Comparison of ENCODE assay signal across 9 mouse cellular contexts in the genomic region with DNA sequence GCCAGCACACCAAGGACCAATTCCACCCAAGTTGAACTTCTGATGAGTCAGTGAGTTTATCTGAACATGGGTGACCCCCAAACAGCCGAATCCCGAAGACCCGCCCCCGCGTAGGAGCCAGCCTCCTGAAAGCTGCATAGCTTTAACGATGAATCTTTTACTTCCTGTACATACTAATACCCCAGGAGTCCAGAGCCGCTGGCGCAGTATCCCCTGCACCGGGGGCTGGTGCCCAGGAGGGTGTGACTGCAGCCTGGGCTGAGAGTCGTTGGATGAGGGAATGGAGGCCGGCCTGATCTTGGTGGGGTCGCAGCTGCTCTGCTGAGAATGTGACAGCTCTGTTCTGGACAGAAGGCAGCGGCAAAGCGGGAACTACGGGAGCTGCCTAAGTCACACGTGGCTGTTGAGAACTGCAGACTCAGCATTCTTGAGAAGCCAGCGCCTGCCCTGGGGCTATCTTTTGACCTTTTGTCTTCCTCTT. TPM values are rescaled to one million over a fixed set of nuclear protein-coding genes. Genes with fewer than 3 reads are reported as not detected.
DNase-seq lines count a peak whose midpoint lies in the region; ATAC-seq and TF ChIP-seq lines count a peak whose summit lies in the region.
"Had no signal": no experiment of that assay in that cellular context is flagged by ENCODE, and none has a peak within 500 bp of the region (broad histone marks: within the 10 kb centered on the region; RNA-seq: fewer than 3 reads in every experiment).

No protein-coding gene starts in this region.

- intact Hi-C loops in heart, postnatal 25 days (cut with DNase I) = loop anchor here (10.0 kb wide), 1 partner anchor 673 kb away; the partner anchor contains the start of gene Asic1

- 0 out of 2 replicates have a peak overlapping the region, but pooled peaks have one; percentile 69 for H3K27ac ChIP-seq in heart, postnatal 0 days (ENCODE audit: low read depth)
- H3K27ac ChIP-seq in limb, embryonic 14.5 days (replicated peaks; ENCODE audit: low read depth, low read length) = peak overlapping the region; percentile 72
- H3K27ac ChIP-seq in small intestine, adult 2 months (ENCODE audit: insufficient read depth, low read depth, low read length) = no peak overlapping the region

- H3K9me3 ChIP-seq in heart, postnatal 0 days (replicated peaks; ENCODE audit: control insufficient read depth, low read length) = peaks cover 4% of the 10 kb centered on the region; the same call in 1 of the 2 replicates
- no peaks in the 10 kb centered on the region for H3K9me3 ChIP-seq in limb, embryonic 14.5 days (ENCODE audit: control insufficient read depth, low read length)

- H3K4me2 ChIP-seq in heart, postnatal 0 days (ENCODE audit: low read depth, low read length) = peak overlapping the region; percentile 59
- peak overlapping the region; percentile 47 for H3K4me2 ChIP-seq in limb, embryonic 14.5 days (replicated peaks; ENCODE audit: low read depth, low read length, severe bottlenecking)

- no peaks in the 10 kb centered on the region for H3K27me3 ChIP-seq in heart, postnatal 0 days (ENCODE audit: control insufficient read depth, insufficient read depth, low read length)
- H3K27me3 ChIP-seq in limb, embryonic 14.5 days (ENCODE audit: control insufficient read depth, insufficient read depth, low read length) = no peaks in the 10 kb centered on the region
- no peaks in the 10 kb centered on the region for H3K27me3 ChIP-seq in small intestine, adult 2 months (ENCODE audit: control insufficient read depth, insufficient read depth, low read length)

- TF ChIP-seq POLR2A in limb, embryonic 14.5 days (IDR thresholded peaks at IDR 0.05; ENCODE audit: borderline replicate concordance, extremely low read depth, insufficient read depth, insufficient read length) = no peak
- TF ChIP-seq POLR2A in small intestine, adult 2 months (IDR thresholded peaks at IDR 0.05; ENCODE audit: low read depth, low read length) = no peak

- H3K4me1 ChIP-seq in heart, postnatal 0 days (ENCODE audit: control insufficient read depth, insufficient read depth) = peaks cover 26% of the 10 kb centered on the region
- peaks cover 10% of the 10 kb centered on the region for H3K4me1 ChIP-seq in limb, embryonic 14.5 days (ENCODE audit: control insufficient read depth, insufficient read depth, low read length)
- H3K4me1 ChIP-seq in small intestine, adult 2 months (ENCODE audit: control insufficient read depth, insufficient read depth, insufficient read length, low read length) = peaks cover 11% of the 10 kb centered on the region; the same call in 1 of the 2 replicates

- TF ChIP-seq EP300 in heart, postnatal 0 days (IDR thresholded peaks at IDR 0.05; ENCODE audit: low read depth) = no peak

- peak; percentile 93 for DNase-seq in heart, adult 11 months
- DNase-seq in heart, postnatal 25 days (ENCODE audit: low spot score) = no peak
- DNase-seq in embryo, embryonic 10.5 days (ENCODE audit: low spot score) = peak; percentile 71
- peak; percentile 33 for DNase-seq in heart, postnatal 0 days (ENCODE audit: low spot score)
- peak; percentile 61 for DNase-seq in limb, embryonic 14.5 days (ENCODE audit: low spot score)
- no peak for DNase-seq in spleen, postnatal 4 days (ENCODE audit: low spot score in 2 of 2)

- WGBS in heart, postnatal 0 days = 7% methylated on average over 17 of the region's 17 CpGs
- 17% methylated on average over 17 of the region's 17 CpGs for WGBS in limb, embryonic 14.5 days
- WGBS in small intestine, adult 2 months = 15% methylated on average over 17 of the region's 17 CpGs

- ATAC-seq in heart, postnatal 0 days (ENCODE audit: insufficient read depth, low read depth) = no peak
- ATAC-seq in limb, embryonic 14.5 days (ENCODE audit: low FRiP score, low read depth) = peak; percentile 47; the same call in 1 of the 2 replicates
- ATAC-seq in inflammation-experienced regulatory T-cells, adult 6 months = no peak

- H3K36me3 ChIP-seq in heart, postnatal 0 days (replicated peaks; ENCODE audit: control insufficient read depth, insufficient read depth, low read length) = no peaks in the 10 kb centered on the region
- H3K36me3 ChIP-seq in limb, embryonic 14.5 days (ENCODE audit: control insufficient read depth, insufficient read depth, low read length) = no peaks in the 10 kb centered on the region
- no peaks in the 10 kb centered on the region for H3K36me3 ChIP-seq in small intestine, adult 2 months (ENCODE audit: control insufficient read depth, insufficient read depth, low read length)

- peak overlapping the region; percentile 33 for H3K4me3 ChIP-seq in heart, postnatal 0 days (ENCODE audit: low read depth, low read length)
- peak overlapping the region; percentile 22 for H3K4me3 ChIP-seq in limb, embryonic 14.5 days (replicated peaks; ENCODE audit: low read length)
- H3K4me3 ChIP-seq in small intestine, adult 2 months (ENCODE audit: low read depth, low read length) = peak overlapping the region; percentile 51

- peak overlapping the region; percentile 50 for H3K9ac ChIP-seq in heart, postnatal 0 days (replicated peaks; ENCODE audit: low read depth, low read length)
- peak overlapping the region; percentile 43; the same call in 1 of the 2 replicates for H3K9ac ChIP-seq in limb, embryonic 14.5 days (ENCODE audit: low read depth, low read length, severe bottlenecking)

- no peak for TF ChIP-seq CTCF in heart, postnatal 0 days (IDR thresholded peaks at IDR 0.05; ENCODE audit: low read depth)
- no peak for TF ChIP-seq CTCF in small intestine, adult 2 months (IDR thresholded peaks at IDR 0.05; ENCODE audit: extremely low read depth, insufficient read length, insufficient replicate concordance, low read depth, low read length)

RNA-seq across cellular contexts. Expression of gene Tuba1c, which starts 28.2 kb away (rescaled TPM):
- total RNA-seq in heart, postnatal 25 days (2021) = 10 to 100 TPM; 33.5 to 33.7 TPM
- total RNA-seq in heart, postnatal 0 days (2014; rRNA removed; ENCODE audit: low replicate concordance) = 309 and 399 TPM in 2 replicates
- polyA plus RNA-seq in heart, postnatal 0 days (2015; fragmentation: Nextera tagmentation; extraction: Ambion mirVana) = 73.8 and 97.1 TPM in 2 replicates
- 192 and 293 TPM in 2 replicates for polyA plus RNA-seq in limb, embryonic 14.5 days (2012; rRNA removed)
- 150 and 162 TPM in 2 replicates for polyA plus RNA-seq in limb, embryonic 14.5 days (2014; fragmentation: Nextera tagmentation; extraction: Ambion mirVana)
- 252 and 382 TPM in 2 replicates for polyA plus RNA-seq in small intestine, adult 2 months (2012; rRNA removed)
- polyA plus RNA-seq in inflammation-experienced regulatory T-cells, adult 6 months (2017; shearing (Covaris generic)) = 100 to 1,000 TPM in 1 of 3 experiments, 10 to 100 TPM in 2; 70.4 to 203 (median 83.7) TPM

RNA-seq across cellular contexts. Expression of gene Tuba1a, which starts 48.0 kb away (rescaled TPM):
- total RNA-seq in heart, postnatal 25 days (2021) = 100 to 1,000 TPM in 1 of 2 experiments, 10 to 100 TPM in 1; 99.4 to 105 TPM
- total RNA-seq in heart, postnatal 0 days (2014; rRNA removed; ENCODE audit: low replicate concordance) = 1,016 and 1,136 TPM in 2 replicates
- 404 and 408 TPM in 2 replicates for polyA plus RNA-seq in heart, postnatal 0 days (2015; fragmentation: Nextera tagmentation; extraction: Ambion mirVana)
- 1,030 and 1,250 TPM in 2 replicates for polyA plus RNA-seq in limb, embryonic 14.5 days (2012; rRNA removed)
- polyA plus RNA-seq in limb, embryonic 14.5 days (2014; fragmentation: Nextera tagmentation; extraction: Ambion mirVana) = 1,263 and 1,288 TPM in 2 replicates
- 99.6 and 116 TPM in 2 replicates for polyA plus RNA-seq in small intestine, adult 2 months (2012; rRNA removed)
- polyA plus RNA-seq in inflammation-experienced regulatory T-cells, adult 6 months (2017; shearing (Covaris generic)) = 100 to 1,000 TPM; 206 to 351 (median 217) TPM

RNA-seq across cellular contexts. Expression of gene Gm49450, which starts 48.1 kb away (rescaled TPM):
- not detected for total RNA-seq in heart, postnatal 25 days (2021)
- total RNA-seq in heart, postnatal 0 days (2014; rRNA removed; ENCODE audit: low replicate concordance) = 78.3 and 158 TPM in 2 replicates
- polyA plus RNA-seq in heart, postnatal 0 days (2015; fragmentation: Nextera tagmentation; extraction: Ambion mirVana) = not detected in 2 replicates
- 15.1 and 159 TPM in 2 replicates for polyA plus RNA-seq in limb, embryonic 14.5 days (2012; rRNA removed)
- polyA plus RNA-seq in limb, embryonic 14.5 days (2014; fragmentation: Nextera tagmentation; extraction: Ambion mirVana) = not detected in 2 replicates
- 1.2 and 23.9 TPM in 2 replicates for polyA plus RNA-seq in small intestine, adult 2 months (2012; rRNA removed)
- not detected for polyA plus RNA-seq in inflammation-experienced regulatory T-cells, adult 6 months (2017; shearing (Covaris generic))
- total RNA-seq: heart, postnatal 14 days had no signal

RNA-seq across cellular contexts. Expression of gene Prph, which starts 53.5 kb away (rescaled TPM):
- total RNA-seq in heart, postnatal 25 days (2021) = under 1 TPM; 0.14 to 0.42 TPM
- total RNA-seq in heart, postnatal 0 days (2014; rRNA removed; ENCODE audit: low replicate concordance) = 2.0 TPM in 1 of 2 replicates, not detected in the other
- 0.07 and 0.84 TPM in 2 replicates for polyA plus RNA-seq in heart, postnatal 0 days (2015; fragmentation: Nextera tagmentation; extraction: Ambion mirVana)
- 2.7 and 4.2 TPM in 2 replicates for polyA plus RNA-seq in limb, embryonic 14.5 days (2012; rRNA removed)
- 1.3 and 1.7 TPM in 2 replicates for polyA plus RNA-seq in limb, embryonic 14.5 days (2014; fragmentation: Nextera tagmentation; extraction: Ambion mirVana)
- 4.6 and 4.8 TPM in 2 replicates for polyA plus RNA-seq in small intestine, adult 2 months (2012; rRNA removed)
- polyA plus RNA-seq in inflammation-experienced regulatory T-cells, adult 6 months (2017; shearing (Covaris generic)) = not detected

Comparison
In these comparisons a context has a peak if more than half of its experiments do, and no peak if none do; other contexts are left out.
1. DNase-seq: peak in heart, adult 11 months (single experiment), embryo, embryonic 10.5 days (single experiment), heart, postnatal 0 days (single experiment) and limb, embryonic 14.5 days (single experiment); none in heart, postnatal 25 days (single experiment) and spleen, postnatal 4 days (0 of 2).
2. Peak in every context shown above with its lines, with median percentiles within 50 percentile points of each other: H3K4me3 ChIP-seq.